ENCODE assay signal across 8 mouse cellular contexts in genomic region chr14:101729972-101730692, GRCm38 (mm10). TPM values are rescaled to one million over a fixed set of nuclear protein-coding genes. Genes with fewer than 3 reads are reported as not detected.
DNase-seq lines count a peak whose midpoint lies in the region; ATAC-seq and TF ChIP-seq lines count a peak whose summit lies in the region.

No protein-coding gene starts in this region.

- DNase-seq in kidney, adult 9 months = peak; percentile 13
- no peak for DNase-seq in kidney, postnatal 10 days
- DNase-seq in Patski (ENCODE audit: low read depth, low spot score) = no peak
- DNase-seq in forebrain, postnatal 0 days = peak; percentile 32
- no peak for DNase-seq in liver, embryonic 11.5 days (ENCODE audit: low spot score)
- DNase-seq in layer of hippocampus, adult 9-11 months = no peak
- no peak for DNase-seq in urinary bladder, postnatal 10 days (ENCODE audit: low spot score)

- peak overlapping the region; percentile 99 for H3K4me2 ChIP-seq in forebrain, postnatal 0 days (ENCODE audit: low read depth)
- H3K4me2 ChIP-seq in liver, embryonic 11.5 days = peak overlapping the region; percentile 89

- H3K4me1 ChIP-seq in forebrain, postnatal 0 days (ENCODE audit: insufficient read depth) = no peaks in the 10 kb centered on the region
- H3K4me1 ChIP-seq in liver, embryonic 11.5 days (replicated peaks; ENCODE audit: control insufficient read depth, insufficient read depth, low read length) = no peaks in the 10 kb centered on the region
- peaks cover 6% of the 10 kb centered on the region; the same call in 1 of the 2 replicates for H3K4me1 ChIP-seq in small intestine, adult 2 months (ENCODE audit: control insufficient read depth, insufficient read depth, insufficient read length, low read length)

- ATAC-seq in Patski = peak; percentile 64
- peak; percentile 70 for ATAC-seq in forebrain, postnatal 0 days
- ATAC-seq in liver, embryonic 11.5 days (replicated peaks; ENCODE audit: low FRiP score) = peak; percentile 27; the same call in 1 of the 2 replicates

- no peaks in the 10 kb centered on the region for H3K36me3 ChIP-seq in forebrain, postnatal 0 days (ENCODE audit: insufficient read depth)
- no peaks in the 10 kb centered on the region for H3K36me3 ChIP-seq in liver, embryonic 11.5 days (ENCODE audit: control insufficient read depth, insufficient read depth, low read length)
- H3K36me3 ChIP-seq in small intestine, adult 2 months (ENCODE audit: control insufficient read depth, insufficient read depth, low read length) = no peaks in the 10 kb centered on the region

- in situ Hi-C loops in Patski (cut with MboI; ENCODE audit: low pct_unique_long_range_greater_than_20kb) = no loop called here

- no peak for TF ChIP-seq POLR2A in small intestine, adult 2 months (IDR thresholded peaks at IDR 0.05; ENCODE audit: low read depth, low read length)

- TF ChIP-seq CTCF in Patski (IDR thresholded peaks at IDR 0.05) = no peak
- no peak for TF ChIP-seq CTCF in forebrain, postnatal 0 days (IDR thresholded peaks at IDR 0.05; ENCODE audit: low read depth)
- no peak for TF ChIP-seq CTCF in small intestine, adult 2 months (IDR thresholded peaks at IDR 0.05; ENCODE audit: extremely low read depth, insufficient read length, insufficient replicate concordance, low read depth, low read length)

- CTCF ChIA-PET in Patski (lab: Charles Lee) = interaction anchor here (1.3 to 1.4 kb wide), 2 partner anchors 12 to 19 kb away, joined by 3 read pairs; no protein-coding TSS in a partner anchor

- POLR2A ChIA-PET in Patski (lab: Charles Lee) = interaction anchor here (1.5 kb wide), 1 partner anchor 11 kb away, joined by 6 read pairs; no protein-coding TSS in a partner anchor

- no peaks in the 10 kb centered on the region for H3K9me3 ChIP-seq in forebrain, postnatal 0 days (ENCODE audit: low read length)
- no peaks in the 10 kb centered on the region for H3K9me3 ChIP-seq in liver, embryonic 11.5 days (ENCODE audit: control insufficient read depth, low read length)

- H3K27me3 ChIP-seq in Patski = no peaks in the 10 kb centered on the region
- H3K27me3 ChIP-seq in forebrain, postnatal 0 days (ENCODE audit: insufficient read depth, low read length) = peaks cover 13% of the 10 kb centered on the region
- H3K27me3 ChIP-seq in liver, embryonic 11.5 days (replicated peaks; ENCODE audit: control insufficient read depth, insufficient read depth, low read length) = peaks cover 29% of the 10 kb centered on the region
- H3K27me3 ChIP-seq in small intestine, adult 2 months (ENCODE audit: control insufficient read depth, insufficient read depth, low read length) = peaks cover 18% of the 10 kb centered on the region

- peak overlapping the region; percentile 63 for H3K4me3 ChIP-seq in forebrain, postnatal 0 days (ENCODE audit: low read depth, low read length)
- H3K4me3 ChIP-seq in liver, embryonic 11.5 days (ENCODE audit: low read depth, low read length) = peak overlapping the region; percentile 58
- peak overlapping the region; percentile 78 for H3K4me3 ChIP-seq in small intestine, adult 2 months (ENCODE audit: low read depth, low read length)

- H3K9ac ChIP-seq in forebrain, postnatal 0 days = peak overlapping the region; percentile 60
- no peak overlapping the region for H3K9ac ChIP-seq in liver, embryonic 11.5 days (ENCODE audit: low read depth, low read length)

- 2% methylated on average over 28 of the region's 28 CpGs for WGBS in forebrain, postnatal 0 days
- 2% methylated on average over 28 of the region's 28 CpGs for WGBS in liver, embryonic 11.5 days
- 3% methylated on average over 28 of the region's 28 CpGs for WGBS in small intestine, adult 2 months

- no peak overlapping the region for H3K27ac ChIP-seq in forebrain, postnatal 0 days (ENCODE audit: low read depth, low read length)
- no peak overlapping the region for H3K27ac ChIP-seq in liver, embryonic 11.5 days (ENCODE audit: low read depth, low read length)
- H3K27ac ChIP-seq in small intestine, adult 2 months (ENCODE audit: insufficient read depth, low read depth, low read length) = no peak overlapping the region

RNA-seq across cellular contexts. Expression of gene Lmo7, which starts 0.4 kb away (rescaled TPM):
- polyA plus RNA-seq in Patski (2021) = 60.7 TPM
- total RNA-seq in forebrain, postnatal 0 days (2014; rRNA removed) = 26.3 and 33.9 TPM in 2 replicates
- 11.3 and 13.4 TPM in 2 replicates for polyA plus RNA-seq in forebrain, postnatal 0 days (2015; fragmentation: Nextera tagmentation; extraction: Ambion mirVana)
- 3.8 and 4.1 TPM in 2 replicates for polyA plus RNA-seq in liver, embryonic 11.5 days (2014; fragmentation: Nextera tagmentation; extraction: Ambion mirVana)
- 47.4 and 164 TPM in 2 replicates for polyA plus RNA-seq in small intestine, adult 2 months (2012; rRNA removed)

RNA-seq across cellular contexts. Expression of gene Gm9922, which starts 0.5 kb away (rescaled TPM):
- polyA plus RNA-seq in Patski (2021) = 3.2 TPM
- total RNA-seq in forebrain, postnatal 0 days (2014; rRNA removed) = not detected in 2 replicates
- polyA plus RNA-seq in forebrain, postnatal 0 days (2015; fragmentation: Nextera tagmentation; extraction: Ambion mirVana) = 1.0 and 2.1 TPM in 2 replicates
- not detected in 2 replicates for polyA plus RNA-seq in liver, embryonic 11.5 days (2014; fragmentation: Nextera tagmentation; extraction: Ambion mirVana)
- 0.57 and 0.74 TPM in 2 replicates for polyA plus RNA-seq in small intestine, adult 2 months (2012; rRNA removed)

Comparison
In these comparisons a context has a peak if more than half of its experiments do, and no peak if none do; other contexts are left out.
1. DNase-seq: peak in kidney, adult 9 months (single experiment) and forebrain, postnatal 0 days (single experiment); none in kidney, postnatal 10 days (single experiment), Patski (single experiment), liver, embryonic 11.5 days (single experiment), layer of hippocampus, adult 9-11 months (single experiment) and urinary bladder, postnatal 10 days (single experiment).
2. Peak in every context shown above with its lines, with median percentiles within 50 percentile points of each other: ATAC-seq and H3K4me3 ChIP-seq.